Mouse (Mus musculus) stomach, embryonic 15.5 days (tissue): ENCODE results near the gene Pou2f2. TPM values are rescaled to one million over a fixed set of nuclear protein-coding genes. Genes with fewer than 3 reads are reported as not detected.

Source experiments
- ATAC-seq: fragments of 200-750 bp; cut with Nextera tagmentation; 2 replicates; pipeline ENCODE4 v1.8.0; 2017; ENCODE audit warnings: low read depth, moderate number of reproducible peaks, moderate TSS enrichment; ENCODE audit not compliant: insufficient read depth, low FRiP score
- H3K27ac ChIP-seq: fragments of 300-500 bp; sonication (generic); 2 replicates; pipeline ENCODE4 v1.5.1; 2015; ENCODE audit warnings: mild to moderate bottlenecking, inconsistent platforms
- H3K27me3 ChIP-seq: fragments of 300-500 bp; sonication (generic); replicated peaks from 2 replicates; pipeline ENCODE4 v1.6.1; 2015; ENCODE audit warnings: inconsistent platforms
- H3K36me3 ChIP-seq: fragments of 300-500 bp; sonication (generic); 2 replicates; pipeline ENCODE4 v1.6.1; 2015; ENCODE audit warnings: inconsistent platforms
- H3K4me1 ChIP-seq: fragments of 300-500 bp; sonication (generic); 2 replicates; pipeline ENCODE4 v1.6.1; 2015; ENCODE audit warnings: inconsistent platforms
- H3K4me2 ChIP-seq: fragments of 300-500 bp; sonication (generic); 2 replicates; pipeline ENCODE4 v1.6.1; 2015; ENCODE audit warnings: mild to moderate bottlenecking, inconsistent platforms
- H3K4me3 ChIP-seq: fragments of 300-500 bp; sonication (generic); replicated peaks from 2 replicates; pipeline ENCODE4 v1.5.1; 2015; ENCODE audit warnings: inconsistent platforms
- H3K9ac ChIP-seq: fragments of 300-500 bp; sonication (generic); 2 replicates; pipeline ENCODE4 v1.6.1; 2015; ENCODE audit warnings: inconsistent platforms
- H3K9me3 ChIP-seq: fragments of 300-500 bp; sonication (generic); 2 replicates; pipeline ENCODE4 v1.6.1; 2016; ENCODE audit warnings: inconsistent platforms
- WGBS: fragments of 180-500 bp; shearing (Covaris S2); methylation state at CpG from one replicate; pipeline ENCODE4 v1.1.7; 2015; 5-methylcytosine and 5-hydroxymethylcytosine counted together
- polyA plus RNA-seq: library from polyadenylated mRNA; unstranded; fragments of >200 nt; fragmentation: Nextera tagmentation; extraction: Ambion mirVana; gene quantifications from 2 replicates; pipeline ENCODE4 v1.2.1, GENCODE M21; 2015

Gene Pou2f2
- polyA plus RNA-seq, 1 experiment from 2014 or later, result 1.4 TPM

DNA sequence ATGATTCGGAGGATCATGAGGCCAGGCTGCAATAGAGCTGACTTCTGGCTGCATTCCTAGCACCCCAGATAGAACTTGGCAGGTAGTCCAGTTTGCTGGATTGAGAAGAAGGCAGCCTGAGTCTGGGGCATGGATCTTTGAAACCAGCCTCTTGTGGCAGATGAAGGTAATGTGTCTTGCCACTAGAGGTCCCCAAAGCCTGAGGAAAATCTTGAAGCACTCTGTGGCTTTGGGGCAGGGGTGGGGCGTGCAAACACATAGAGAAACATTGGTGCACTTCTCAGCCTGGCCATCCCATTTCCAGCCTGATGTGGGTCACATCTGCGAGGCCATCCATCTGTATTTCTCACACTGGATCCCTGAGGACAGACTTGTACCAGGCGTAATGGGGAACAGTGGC is 97.0 kb downstream of the Pou2f2 start:
- ATAC-seq, result no peak; the same call in 1 of the 2 replicates
- WGBS, result 77% methylated on average over 4 of the region's 4 CpGs

DNA sequence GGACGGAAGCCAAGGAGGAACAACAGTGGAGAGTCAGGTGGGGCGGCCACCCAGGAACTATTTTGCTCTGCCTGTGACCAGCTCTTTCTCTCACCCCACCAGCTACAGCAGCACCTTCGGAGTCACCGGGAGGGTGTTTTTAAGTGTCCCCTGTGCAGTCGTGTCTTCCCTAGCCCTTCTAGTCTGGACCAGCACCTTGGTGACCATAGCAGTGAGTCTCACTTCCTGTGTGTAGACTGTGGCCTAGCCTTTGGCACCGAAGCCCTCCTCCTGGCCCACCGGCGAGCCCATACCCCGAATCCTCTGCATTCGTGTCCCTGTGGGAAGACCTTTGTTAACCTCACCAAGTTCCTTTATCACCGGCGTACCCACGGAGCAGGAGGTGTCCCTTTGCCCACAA is 99.1 kb downstream of the Pou2f2 start:
- peaks cover 45% of the 10 kb centered on the region for H3K36me3 ChIP-seq
- ATAC-seq, result no peak
- no peak overlapping the region for H3K9ac ChIP-seq
- no peak overlapping the region for H3K4me2 ChIP-seq
- H3K4me3 ChIP-seq, result no peak overlapping the region
- no peak overlapping the region for H3K27ac ChIP-seq
- no peaks in the 10 kb centered on the region for H3K9me3 ChIP-seq
- peaks cover 19% of the 10 kb centered on the region for H3K4me1 ChIP-seq
- H3K27me3 ChIP-seq, result no peaks in the 10 kb centered on the region
- WGBS, result 94% methylated on average over 13 of the region's 13 CpGs

More for the DNA sequence above, 97.0 kb downstream of the Pou2f2 start:
- no peak overlapping the region for H3K9ac ChIP-seq
- H3K4me1 ChIP-seq, result peaks cover 13% of the 10 kb centered on the region
- H3K36me3 ChIP-seq, result peaks cover 45% of the 10 kb centered on the region
- H3K27ac ChIP-seq, result no peak overlapping the region
- no peak overlapping the region for H3K4me2 ChIP-seq
- H3K4me3 ChIP-seq, result no peak overlapping the region
- H3K27me3 ChIP-seq, result no peaks in the 10 kb centered on the region
- H3K9me3 ChIP-seq, result no peaks in the 10 kb centered on the region

DNA sequence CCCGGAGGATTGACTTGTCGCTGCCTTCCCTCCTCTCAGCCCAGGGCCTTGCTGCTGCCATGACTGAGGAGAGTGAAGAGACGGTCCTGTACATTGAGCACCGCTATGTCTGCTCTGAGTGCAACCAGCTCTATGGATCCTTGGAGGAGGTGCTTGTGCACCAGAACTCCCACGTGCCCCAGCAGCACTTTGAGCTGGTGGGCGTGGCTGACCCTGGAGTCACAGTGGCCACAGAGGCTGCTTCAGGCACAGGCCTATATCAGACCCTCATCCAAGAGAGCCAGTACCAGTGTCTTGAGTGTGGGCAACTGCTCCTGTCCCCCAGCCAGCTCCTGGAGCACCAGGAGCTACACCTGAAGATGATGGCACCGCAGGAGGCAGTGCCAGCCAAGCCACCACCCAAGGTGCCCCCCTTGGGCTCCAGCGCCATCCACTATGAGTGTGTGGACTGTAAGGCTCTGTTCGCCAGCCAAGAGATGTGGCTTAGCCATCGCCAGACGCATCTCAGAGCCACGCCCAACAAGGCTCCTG is 100.0 kb downstream of the Pou2f2 start:
- H3K36me3 ChIP-seq, result peaks cover 45% of the 10 kb centered on the region
- H3K4me2 ChIP-seq, result no peak overlapping the region
- WGBS, result 78% methylated on average over 12 of the region's 12 CpGs
- H3K9ac ChIP-seq, result no peak overlapping the region
- peaks cover 21% of the 10 kb centered on the region for H3K4me1 ChIP-seq
- no peaks in the 10 kb centered on the region for H3K27me3 ChIP-seq
- no peaks in the 10 kb centered on the region for H3K9me3 ChIP-seq
- ATAC-seq, result no peak
- no peak overlapping the region for H3K27ac ChIP-seq
- no peak overlapping the region for H3K4me3 ChIP-seq

DNA sequence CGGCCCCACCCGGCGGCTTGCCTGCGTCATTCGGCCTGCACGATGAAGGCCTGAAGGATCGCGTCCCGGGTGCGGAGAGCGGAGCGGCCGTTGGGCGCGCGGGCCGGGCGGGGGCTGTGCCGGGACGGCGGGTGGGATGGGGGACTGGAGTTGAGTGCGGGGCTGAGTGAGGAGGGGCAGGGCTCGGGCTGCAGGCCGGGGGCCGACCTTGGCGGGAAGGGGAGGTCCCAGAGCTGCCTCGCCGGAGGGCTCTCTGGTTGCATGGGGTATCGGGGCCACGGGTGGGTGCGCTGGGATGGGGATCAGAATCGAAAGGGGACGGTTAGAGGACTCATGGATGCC is 102.1 kb downstream of the Pou2f2 start:
- no peaks in the 10 kb centered on the region for H3K9me3 ChIP-seq
- H3K27me3 ChIP-seq, result no peaks in the 10 kb centered on the region
- peak overlapping the region; percentile 97 for H3K27ac ChIP-seq
- under 1% methylated on average over 33 of the region's 33 CpGs for WGBS
- peak overlapping the region; percentile 98 for H3K9ac ChIP-seq
- peaks cover 33% of the 10 kb centered on the region for H3K4me1 ChIP-seq
- H3K4me3 ChIP-seq, result peak overlapping the region; percentile 96
- peak overlapping the region; percentile 70 for H3K4me2 ChIP-seq
- ATAC-seq, result peak; percentile 12; the same call in 1 of the 2 replicates
- peaks cover 28% of the 10 kb centered on the region for H3K36me3 ChIP-seq

DNA sequence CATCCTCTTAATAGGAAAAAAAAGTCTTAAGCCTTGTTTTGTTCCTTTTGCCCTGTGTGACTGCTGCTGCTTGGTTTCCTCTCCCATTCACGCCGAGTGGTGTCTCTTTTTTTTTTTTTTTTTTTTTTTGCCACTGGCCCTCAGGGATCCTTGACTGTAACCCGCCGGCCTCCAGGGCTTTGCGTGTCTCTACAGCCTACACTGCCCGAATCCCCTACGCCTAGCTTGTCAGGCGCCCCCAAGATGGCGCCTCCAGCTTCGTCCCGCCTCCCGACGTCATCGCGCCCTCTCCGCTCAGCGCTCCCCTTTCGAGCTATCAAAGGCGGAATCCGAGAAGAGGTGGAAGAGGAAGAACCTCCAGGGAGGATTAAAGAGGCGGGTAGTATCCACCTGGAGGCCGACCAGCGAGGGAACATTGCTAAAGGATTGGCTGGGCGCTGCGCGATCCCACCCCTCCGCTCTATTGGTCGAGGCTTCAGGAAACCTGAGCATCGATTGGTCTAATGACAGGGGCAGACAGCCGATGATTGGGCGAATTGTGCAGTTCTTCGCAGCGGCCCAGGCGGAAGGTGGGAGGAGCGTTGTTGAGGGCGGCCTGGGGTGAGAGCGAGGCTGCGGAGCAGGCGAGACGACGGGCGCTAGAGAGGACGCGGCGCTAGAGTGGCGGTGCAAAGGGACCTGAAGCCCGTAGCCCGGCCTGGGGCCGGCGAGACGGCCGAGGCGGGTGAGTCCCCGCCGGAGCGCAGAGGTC is 102.7 kb downstream of the Pou2f2 start:
- Histone ChIP-seq H3K27me3 (no peaks in the 10 kb centered on the region), H3K27ac (peak overlapping the region; percentile 97), H3K36me3 (peaks cover 23% of the 10 kb centered on the region), H3K4me2 (peak overlapping the region; percentile 70), H3K4me3 (peak overlapping the region; percentile 96), H3K4me1 (peaks cover 33% of the 10 kb centered on the region), H3K9ac (peak overlapping the region; percentile 98), H3K9me3 (no peaks in the 10 kb centered on the region)
- ATAC-seq, result peak; percentile 98
- WGBS, result under 1% methylated on average over 55 of the region's 56 CpGs

DNA sequence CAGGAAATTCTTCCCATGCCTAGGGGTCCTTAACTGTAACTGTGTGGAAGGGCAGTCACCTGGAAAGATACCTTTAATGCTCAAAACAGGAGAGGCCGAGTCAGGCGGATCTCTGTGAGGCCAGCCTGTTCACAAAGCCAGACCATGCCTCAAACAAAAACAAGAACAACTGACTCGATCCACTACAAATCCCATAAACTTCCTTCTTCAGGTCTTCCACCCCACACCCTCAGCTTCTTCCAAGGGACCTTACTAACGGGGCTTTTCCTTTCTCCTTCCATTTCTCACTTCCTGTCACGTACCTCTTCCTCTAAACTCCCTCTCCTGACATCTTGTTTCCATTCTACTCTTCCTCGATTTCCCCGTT is 103.2 kb downstream of the Pou2f2 start:
- Histone ChIP-seq H3K9me3 (no peaks in the 10 kb centered on the region), H3K27me3 (no peaks in the 10 kb centered on the region), H3K4me2 (peak overlapping the region; percentile 64), H3K27ac (peak overlapping the region; percentile 95), H3K36me3 (peaks cover 18% of the 10 kb centered on the region), H3K4me1 (peaks cover 35% of the 10 kb centered on the region), H3K4me3 (peak overlapping the region; percentile 96), H3K9ac (peak overlapping the region; percentile 48; the same call in 1 of the 2 replicates)
- 19% methylated on average over 7 of the region's 7 CpGs for WGBS
- ATAC-seq, result no peak

DNA sequence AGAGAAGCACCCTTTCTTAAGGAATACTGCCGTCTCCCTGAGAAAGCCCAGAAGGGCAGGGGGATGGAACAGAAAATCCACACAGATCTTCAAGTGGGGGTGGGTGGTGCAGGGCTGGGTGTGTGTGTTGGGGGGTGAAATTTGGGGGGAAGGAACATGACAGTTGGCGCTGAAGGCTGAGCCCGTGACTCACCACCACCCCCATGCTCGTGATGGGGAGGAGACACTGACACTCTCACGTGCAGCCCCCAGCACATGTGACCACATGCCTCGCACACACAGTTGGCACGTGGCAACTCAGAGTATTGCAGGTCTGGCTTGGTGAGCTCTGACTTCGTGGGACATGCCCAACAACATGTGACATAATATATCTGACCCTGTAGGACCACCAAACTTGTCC is 105.6 kb downstream of the Pou2f2 start:
- no peak for ATAC-seq
- 76% methylated on average over 8 of the region's 8 CpGs for WGBS
- Histone ChIP-seq H3K36me3 (no peaks in the 10 kb centered on the region), H3K4me1 (peaks cover 39% of the 10 kb centered on the region), H3K9me3 (no peaks in the 10 kb centered on the region), H3K27ac (no peak overlapping the region), H3K4me3 (no peak overlapping the region), H3K27me3 (no peaks in the 10 kb centered on the region), H3K4me2 (no peak overlapping the region), H3K9ac (no peak overlapping the region)

DNA sequence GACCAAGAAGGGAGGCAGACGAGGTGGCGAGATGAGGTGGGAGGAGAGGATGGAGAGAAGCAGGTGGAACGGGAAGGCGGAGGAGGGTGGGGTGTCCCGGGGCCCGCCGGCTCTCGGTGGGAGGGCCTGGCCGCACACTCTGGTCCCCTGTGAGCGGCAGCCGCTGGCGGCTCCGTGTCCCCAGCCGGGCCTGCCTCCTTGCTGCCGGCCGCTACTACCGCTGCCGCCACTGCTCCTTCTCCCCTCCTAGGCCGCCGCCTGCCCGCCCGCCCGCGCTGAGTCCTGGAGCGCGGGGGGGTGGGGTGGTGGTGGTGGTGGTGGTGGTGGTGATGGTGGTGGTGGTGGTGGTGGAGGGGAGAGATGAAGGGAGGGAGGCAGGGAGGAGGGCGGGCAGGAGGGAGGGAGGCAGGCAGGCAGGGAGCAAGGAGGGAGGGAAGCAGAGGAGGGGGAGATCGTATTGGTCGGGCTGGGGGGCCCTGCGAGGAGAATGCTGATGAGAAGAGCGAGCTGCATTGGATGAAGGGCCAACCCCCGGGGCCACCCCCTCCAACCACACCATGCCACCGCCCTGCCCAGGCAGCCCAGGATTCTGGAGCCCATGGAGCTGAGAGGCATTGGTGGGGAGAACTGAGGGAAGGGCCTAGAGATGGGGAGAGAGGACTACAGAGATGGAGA is 106.7 kb downstream of the Pou2f2 start:
- WGBS, result 0% methylated on average over 18 of the region's 33 CpGs
- no peaks in the 10 kb centered on the region for H3K27me3 ChIP-seq
- peaks cover 28% of the 10 kb centered on the region for H3K4me1 ChIP-seq

DNA sequence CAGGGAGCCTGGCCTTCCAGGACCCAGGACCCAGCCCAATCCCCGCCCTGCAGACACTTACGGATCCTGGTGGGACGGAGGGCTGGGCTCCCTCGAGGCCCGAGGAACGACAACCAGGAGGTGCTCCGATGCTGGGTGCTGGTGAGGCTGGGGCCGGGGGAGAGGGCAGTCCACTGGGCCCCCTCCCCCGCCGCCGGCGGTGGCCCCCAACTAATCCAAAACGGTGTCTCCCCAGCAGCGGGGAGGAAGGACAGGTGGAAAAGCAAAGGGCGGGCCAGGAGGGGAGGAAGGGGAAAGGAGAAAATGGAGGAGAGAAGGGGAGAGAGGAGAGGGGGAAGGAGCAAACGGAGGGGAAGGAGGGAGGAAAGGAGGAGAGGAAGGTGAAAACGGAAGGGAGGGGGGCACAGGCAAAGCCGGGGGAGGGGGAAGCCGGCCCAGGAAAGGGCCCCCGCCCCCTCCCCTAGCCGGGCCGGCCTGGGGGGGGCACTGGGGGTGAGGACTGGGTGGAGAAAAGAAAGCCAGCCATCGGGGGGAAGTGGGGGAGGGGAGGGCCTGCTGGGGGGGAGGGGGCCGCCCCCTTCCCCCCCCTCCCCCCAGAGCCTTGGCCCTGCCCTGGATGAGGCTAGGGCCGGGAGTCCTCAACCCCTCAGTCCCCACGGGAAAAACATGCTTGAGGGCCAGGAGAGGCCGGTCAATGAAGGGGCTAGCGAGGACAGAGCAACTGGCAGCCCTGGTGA is 107.4 kb downstream of the Pou2f2 start, which contains the start of the genes Grik5 and Zfp574:
TSS of gene Grik5 (minus strand) at position 368 of the 737 bp plus-strand sequence.
TSS of gene Zfp574 (plus strand) at position 589 of the 737 bp plus-strand sequence.
- Histone ChIP-seq H3K9ac (peak within 1 kb of the TSS; percentile 61), H3K4me2 (peak within 1 kb of the TSS; percentile 90), H3K27ac (peak within 1 kb of the TSS; percentile 83), H3K36me3 (0 out of 2 replicates have a peak, but pooled peaks cover 2% of the 10 kb centered on the region), H3K9me3 (no peaks in the 10 kb centered on the region), H3K27me3 (no peaks in the 10 kb centered on the region), H3K4me3 (peak within 1 kb of the TSS; percentile 61), H3K4me1 (peaks cover 28% of the 10 kb centered on the region)
- ATAC-seq, result no peak
- 2% methylated on average over 21 of the region's 28 CpGs for WGBS

More for the DNA sequence above, 106.7 kb downstream of the Pou2f2 start:
- Histone ChIP-seq H3K4me2 (peak overlapping the region; percentile 90), H3K9me3 (no peaks in the 10 kb centered on the region), H3K4me3 (peak overlapping the region; percentile 61), H3K27ac (peak overlapping the region; percentile 83), H3K9ac (peak overlapping the region; percentile 61), H3K36me3 (0 out of 2 replicates have a peak, but pooled peaks cover 2% of the 10 kb centered on the region)
- peak; percentile 12 for ATAC-seq

DNA sequence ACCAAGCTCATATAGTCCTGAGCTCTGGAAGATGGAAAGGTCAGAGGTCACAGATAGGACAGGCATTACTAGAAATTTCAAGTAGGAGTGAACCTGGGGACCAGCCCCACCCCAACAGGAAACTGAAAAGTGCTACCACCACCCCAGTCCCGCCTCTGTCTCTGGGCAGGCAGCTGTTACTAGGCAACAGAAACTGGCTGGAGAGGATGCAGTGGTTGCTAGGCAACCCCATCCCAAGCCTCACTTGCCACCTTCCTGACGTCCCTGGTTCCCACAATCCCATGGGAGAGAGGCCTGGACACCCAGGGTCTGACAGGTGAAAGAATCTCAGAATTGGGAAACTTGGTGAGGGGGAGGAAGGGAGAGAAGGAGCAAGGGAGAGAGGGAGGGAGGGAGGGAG is 110.8 kb downstream of the Pou2f2 start:
- 0 out of 2 replicates have a peak, but pooled peaks cover 5% of the 10 kb centered on the region for H3K36me3 ChIP-seq
- H3K4me3 ChIP-seq, result no peak overlapping the region
- H3K9ac ChIP-seq, result no peak overlapping the region
- no peak overlapping the region for H3K4me2 ChIP-seq
- 40% methylated on average over 2 of the region's 2 CpGs for WGBS
- H3K27ac ChIP-seq, result no peak overlapping the region
- H3K9me3 ChIP-seq, result no peaks in the 10 kb centered on the region
- H3K27me3 ChIP-seq, result no peaks in the 10 kb centered on the region
- no peak for ATAC-seq
- peaks cover 16% of the 10 kb centered on the region for H3K4me1 ChIP-seq

DNA sequence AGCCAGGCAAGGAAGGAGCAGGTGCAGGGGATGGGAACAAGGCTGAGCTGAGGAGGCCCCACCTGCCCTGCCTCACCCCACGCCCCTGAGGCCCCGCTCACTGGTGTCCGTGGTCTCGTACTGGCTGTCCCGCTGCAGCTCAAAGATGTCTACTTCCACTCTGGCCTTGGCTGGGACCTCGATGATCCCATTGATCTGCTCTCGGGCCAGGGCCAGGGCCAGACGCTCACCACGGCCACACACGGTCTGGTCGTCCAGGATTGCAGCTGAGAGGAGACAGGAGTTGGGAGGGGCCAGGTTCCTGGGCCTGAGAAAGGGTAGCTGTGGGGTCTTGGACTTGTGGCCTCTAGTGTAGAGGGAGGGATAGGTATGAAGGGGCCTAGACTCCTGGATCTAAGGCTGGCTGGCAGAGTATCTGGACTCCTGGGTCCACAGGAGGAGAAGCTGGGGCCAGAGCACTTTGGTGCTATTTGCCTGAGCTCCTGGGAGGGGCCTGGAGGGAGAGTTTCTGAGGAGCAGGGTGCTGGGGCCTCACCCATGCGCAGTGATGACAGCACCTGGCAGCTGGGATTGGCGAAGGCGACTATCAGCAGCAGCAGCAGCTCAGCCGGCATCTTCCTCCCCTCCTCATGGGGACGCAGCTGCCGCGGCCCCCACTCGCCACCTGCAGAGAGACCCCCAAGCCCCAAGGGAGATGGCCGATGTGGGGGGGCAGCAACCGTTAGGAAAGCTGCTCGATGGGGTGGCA is 111.4 kb downstream of the Pou2f2 start:
- Histone ChIP-seq H3K4me1 (peaks cover 10% of the 10 kb centered on the region), H3K9me3 (no peaks in the 10 kb centered on the region), H3K36me3 (0 out of 2 replicates have a peak, but pooled peaks cover 6% of the 10 kb centered on the region), H3K27me3 (no peaks in the 10 kb centered on the region), H3K4me3 (no peak overlapping the region), H3K27ac (no peak overlapping the region), H3K9ac (no peak overlapping the region), H3K4me2 (no peak overlapping the region)
- no peak for ATAC-seq
- 86% methylated on average over 22 of the region's 22 CpGs for WGBS
